Mouse (Mus musculus) neural tube, embryonic 12.5 days (tissue): Measurements from ENCODE around the gene Dcdc2b. TPM values are rescaled to one million over a fixed set of nuclear protein-coding genes. Genes with fewer than 3 reads are reported as not detected.

Experiments used
- ATAC-seq: fragments of 200-750 bp; cut with Nextera tagmentation; 2 replicates; pipeline ENCODE4 v1.8.0; 2017; ENCODE audit warnings: low read depth, mild to moderate bottlenecking, moderate TSS enrichment, moderate library complexity; ENCODE audit not compliant: low FRiP score
- H3K27ac ChIP-seq: fragments of 300-500 bp; sonication (generic); 2 replicates; pipeline ENCODE4 v1.5.1; 2016
- H3K27me3 ChIP-seq: fragments of 300-500 bp; sonication (generic); replicated peaks from 2 replicates; pipeline ENCODE4 v1.6.1; 2016; ENCODE audit warnings: mild to moderate bottlenecking
- H3K36me3 ChIP-seq: fragments of 300-500 bp; sonication (generic); 2 replicates; pipeline ENCODE4 v1.6.1; 2016; ENCODE audit warnings: mild to moderate bottlenecking
- H3K4me1 ChIP-seq: fragments of 300-500 bp; sonication (generic); 2 replicates; pipeline ENCODE4 v1.6.1; 2016
- H3K4me2 ChIP-seq: fragments of 300-500 bp; sonication (generic); replicated peaks from 2 replicates; pipeline ENCODE4 v1.6.1; 2016; ENCODE audit warnings: mild to moderate bottlenecking
- H3K4me3 ChIP-seq: fragments of 300-500 bp; sonication (generic); 2 replicates; pipeline ENCODE4 v1.5.1; 2016
- H3K9ac ChIP-seq: fragments of 300-500 bp; sonication (generic); 2 replicates; pipeline ENCODE4 v1.6.1; 2016; ENCODE audit warnings: mild to moderate bottlenecking
- H3K9me3 ChIP-seq: fragments of 300-500 bp; sonication (generic); 2 replicates; pipeline ENCODE4 v1.6.1; 2016; ENCODE audit warnings: mild to moderate bottlenecking
- WGBS: fragments of 180-500 bp; shearing (Covaris S2); methylation state at CpG from one replicate; pipeline ENCODE4 v1.1.7; 2016; 5-methylcytosine and 5-hydroxymethylcytosine counted together
- polyA plus RNA-seq: library from polyadenylated mRNA; unstranded; fragments of >200 nt; fragmentation: Nextera tagmentation; extraction: Ambion mirVana; gene quantifications from 2 replicates; pipeline ENCODE4 v1.2.1, GENCODE M21; 2016

The Dcdc2b gene
- polyA plus RNA-seq, 1 experiment from 2014 or later, result 3.1 TPM

DNA sequence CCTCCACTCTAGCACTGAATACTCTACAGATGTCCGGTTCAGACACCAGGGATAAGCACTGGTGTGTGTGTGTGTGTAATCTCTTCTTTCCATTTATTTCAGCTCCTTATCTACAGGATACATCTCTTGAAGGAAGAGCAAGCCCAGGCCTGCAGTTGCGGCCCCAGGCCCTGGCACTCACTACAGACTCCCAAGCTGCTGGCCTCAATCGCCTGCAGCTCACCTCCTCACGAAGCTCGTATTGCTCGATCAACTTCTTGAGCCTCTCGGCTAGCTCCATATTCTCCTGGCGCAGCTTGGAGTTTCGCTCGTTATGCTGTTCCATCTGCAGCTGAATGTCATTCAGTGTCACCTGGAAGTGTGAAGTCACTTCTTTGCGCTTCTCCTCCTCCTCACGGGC lies 17.8 kb upstream of the Dcdc2b start:
- Histone ChIP-seq H3K9me3 (no peaks in the 10 kb centered on the region), H3K36me3 (peaks cover 97% of the 10 kb centered on the region), H3K4me3 (no peak overlapping the region), H3K9ac (no peak overlapping the region), H3K27ac (no peak overlapping the region), H3K4me2 (no peak overlapping the region), H3K27me3 (no peaks in the 10 kb centered on the region), H3K4me1 (peaks cover 7% of the 10 kb centered on the region)
- no peak for ATAC-seq
- WGBS, result 92% methylated on average over 12 of the region's 12 CpGs

DNA sequence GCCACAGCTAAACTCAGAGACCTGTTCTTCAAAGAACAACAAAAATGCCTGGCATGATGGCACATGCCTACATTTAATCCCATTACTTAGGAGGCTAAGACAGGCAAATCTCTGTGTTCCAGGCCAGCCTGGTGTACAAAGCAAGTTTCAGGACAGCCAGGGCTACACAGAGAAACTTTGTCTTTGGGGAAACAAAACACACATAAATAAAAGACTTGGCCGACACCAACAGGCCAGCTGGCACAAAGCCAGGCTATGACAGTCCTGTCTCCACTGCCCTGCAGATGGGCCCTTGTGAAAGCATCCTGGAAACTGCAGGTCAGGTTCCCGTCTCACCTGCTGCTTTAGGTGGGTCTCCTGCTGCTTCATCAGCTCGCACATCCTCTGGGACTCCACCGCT lies 16.9 kb upstream of the Dcdc2b start:
- ATAC-seq, result no peak
- H3K4me2 ChIP-seq, result no peak overlapping the region
- H3K4me1 ChIP-seq, result peaks cover 7% of the 10 kb centered on the region
- H3K27ac ChIP-seq, result no peak overlapping the region
- H3K9ac ChIP-seq, result no peak overlapping the region
- no peak overlapping the region for H3K4me3 ChIP-seq
- H3K36me3 ChIP-seq, result peaks cover 97% of the 10 kb centered on the region
- WGBS, result 80% methylated on average over 4 of the region's 4 CpGs
- H3K27me3 ChIP-seq, result no peaks in the 10 kb centered on the region
- no peaks in the 10 kb centered on the region for H3K9me3 ChIP-seq

DNA sequence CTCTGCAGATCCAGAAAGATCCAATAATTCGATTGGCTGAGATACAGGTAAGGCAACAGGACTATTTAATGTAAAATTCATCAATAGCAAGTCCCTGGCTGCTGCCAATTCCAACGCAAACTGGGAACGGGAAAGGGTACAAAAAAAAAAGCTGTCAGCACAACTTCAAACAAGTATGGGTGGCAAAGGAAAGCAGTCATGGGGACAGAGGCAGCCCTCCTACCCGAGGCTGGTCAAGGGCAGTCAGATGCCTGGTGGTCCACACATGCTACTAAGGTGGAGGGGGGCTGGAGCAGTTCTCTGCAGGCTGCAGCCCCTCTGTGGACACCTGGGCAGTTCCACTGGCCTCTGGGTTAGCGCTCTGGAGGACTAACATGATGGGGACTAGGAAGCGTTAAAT lies 12.0 kb upstream of the Dcdc2b start:
- Histone ChIP-seq H3K4me2 (no peak overlapping the region), H3K36me3 (peaks cover 49% of the 10 kb centered on the region), H3K27me3 (no peaks in the 10 kb centered on the region), H3K4me1 (peaks cover 27% of the 10 kb centered on the region), H3K9me3 (no peaks in the 10 kb centered on the region), H3K27ac (no peak overlapping the region), H3K9ac (no peak overlapping the region), H3K4me3 (no peak overlapping the region)
- 80% methylated on average over 6 of the region's 6 CpGs for WGBS
- no peak for ATAC-seq

DNA sequence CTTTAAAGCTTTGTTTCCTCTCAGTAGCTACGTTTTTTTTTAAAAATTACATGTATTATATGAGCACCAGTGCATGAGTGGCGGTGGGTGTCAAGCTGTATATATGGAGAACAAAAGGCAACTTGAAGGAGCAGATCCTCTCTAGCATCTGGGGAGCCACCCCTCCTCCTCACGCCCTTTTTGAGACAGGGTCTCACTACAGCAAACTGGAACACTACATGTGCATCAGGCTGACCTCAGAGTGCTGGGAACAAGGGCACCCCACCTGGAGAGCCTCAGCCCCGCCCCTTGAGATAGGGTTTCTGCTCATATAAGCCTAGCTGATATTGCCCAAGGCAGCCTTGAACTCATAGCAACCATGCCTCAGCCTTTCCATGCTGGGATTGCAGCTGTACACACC lies 11.4 kb upstream of the Dcdc2b start:
- Histone ChIP-seq H3K4me2 (peak overlapping the region; percentile 83), H3K36me3 (peaks cover 45% of the 10 kb centered on the region), H3K9me3 (no peaks in the 10 kb centered on the region), H3K4me1 (peaks cover 27% of the 10 kb centered on the region), H3K4me3 (no peak overlapping the region), H3K9ac (0 out of 2 replicates have a peak overlapping the region, but pooled peaks have one; percentile 36), H3K27ac (no peak overlapping the region), H3K27me3 (no peaks in the 10 kb centered on the region)
- WGBS, result 47% methylated on average over 4 of the region's 4 CpGs
- ATAC-seq, result no peak

DNA sequence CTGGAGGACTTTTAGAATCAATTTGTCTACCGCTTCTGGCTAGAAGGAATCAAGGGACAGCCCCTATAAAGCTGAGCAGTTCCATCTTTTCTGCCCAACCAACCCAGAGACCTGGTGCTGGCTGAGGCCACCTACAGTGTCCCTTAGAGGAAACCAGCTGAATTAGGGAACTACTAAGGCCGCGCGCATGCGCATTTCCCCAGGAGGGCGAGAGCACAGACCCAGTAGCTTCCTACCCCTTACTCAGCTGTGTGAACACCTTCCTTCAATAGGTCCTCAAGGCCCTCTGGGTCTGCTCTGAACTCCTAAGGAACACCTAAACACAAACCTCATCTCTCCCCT lies 10.9 kb upstream of the Dcdc2b start:
- Histone ChIP-seq H3K27me3 (no peaks in the 10 kb centered on the region), H3K9me3 (no peaks in the 10 kb centered on the region), H3K27ac (peak overlapping the region; percentile 74), H3K9ac (peak overlapping the region; percentile 36), H3K36me3 (peaks cover 42% of the 10 kb centered on the region), H3K4me2 (peak overlapping the region; percentile 83), H3K4me3 (peak overlapping the region; percentile 63), H3K4me1 (peaks cover 27% of the 10 kb centered on the region)
- 3% methylated on average over 6 of the region's 6 CpGs for WGBS
- peak; percentile 23; the same call in 1 of the 2 replicates for ATAC-seq

DNA sequence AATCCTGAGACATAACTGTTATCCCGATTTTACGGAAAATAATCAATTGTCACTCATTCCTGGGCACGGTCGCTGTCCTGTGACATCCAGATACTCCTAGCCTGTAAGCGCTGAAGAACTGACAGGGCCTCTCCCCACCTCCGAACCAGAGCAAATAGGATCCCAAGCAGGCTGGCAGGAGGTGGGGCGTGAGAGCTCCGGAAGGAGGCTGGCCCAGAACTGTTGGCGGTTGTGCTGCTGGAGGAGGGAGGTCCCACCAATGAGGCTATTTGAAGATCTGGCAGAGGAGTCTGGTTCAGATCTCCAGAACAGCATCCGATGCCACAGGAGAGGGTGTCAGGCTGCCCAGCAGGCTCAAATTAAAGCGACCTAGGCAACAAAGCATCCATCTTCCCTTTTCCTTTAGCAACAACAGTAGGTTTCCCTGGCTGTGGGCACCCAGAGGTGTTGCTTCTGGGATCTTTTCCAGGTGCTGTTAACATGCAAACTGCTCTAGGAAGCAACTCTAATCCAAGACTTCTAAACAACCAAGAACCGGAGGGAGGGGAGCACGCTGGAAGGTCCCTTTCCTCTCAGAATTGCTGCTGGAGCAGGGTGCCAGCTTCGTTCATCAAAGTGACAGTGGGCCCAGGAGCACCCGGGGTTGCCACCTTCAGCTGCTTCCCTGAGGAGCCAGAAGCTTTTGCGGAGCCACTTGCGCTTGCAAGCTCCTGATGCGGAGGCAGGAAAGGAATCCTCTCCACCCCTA lies 10.4 kb upstream of the Dcdc2b start:
- 1% methylated on average over 18 of the region's 18 CpGs for WGBS
- ATAC-seq, result peak; percentile 86
- Histone ChIP-seq H3K9ac (peak overlapping the region; percentile 76), H3K27me3 (no peaks in the 10 kb centered on the region), H3K4me2 (peak overlapping the region; percentile 83), H3K4me1 (peaks cover 27% of the 10 kb centered on the region), H3K36me3 (peaks cover 38% of the 10 kb centered on the region), H3K4me3 (peak overlapping the region; percentile 63), H3K9me3 (no peaks in the 10 kb centered on the region), H3K27ac (peak overlapping the region; percentile 74)

DNA sequence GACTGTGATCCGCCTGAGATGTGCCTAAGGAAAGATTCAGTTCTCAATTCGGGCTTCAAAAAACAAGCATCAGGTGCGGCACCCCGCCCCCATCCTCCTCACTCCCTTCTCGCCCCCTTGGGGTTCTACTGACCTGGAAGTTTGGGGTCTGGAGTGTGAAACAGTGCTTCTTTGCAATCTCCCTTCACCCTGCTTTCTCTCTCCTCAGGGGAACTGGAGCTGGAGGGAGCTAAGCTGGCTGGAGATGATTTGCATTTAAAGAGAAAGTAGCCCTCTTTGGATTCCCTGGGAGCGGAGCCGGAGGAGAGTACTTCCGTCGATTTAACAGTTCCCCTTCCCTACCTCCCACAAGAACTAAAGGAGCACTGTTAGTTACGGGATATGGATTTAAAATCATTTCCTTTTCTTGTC lies 9.6 kb upstream of the Dcdc2b start, which contains the start of gene Ccdc28b:
TSS of gene Ccdc28b (minus strand) at position 267 of the 411 bp plus-strand sequence.
- WGBS, result under 1% methylated on average over 10 of the region's 10 CpGs
- Histone ChIP-seq H3K9ac (peak within 1 kb of the TSS; percentile 76), H3K9me3 (no peaks in the 10 kb centered on the region), H3K4me1 (peaks cover 27% of the 10 kb centered on the region), H3K27me3 (no peaks in the 10 kb centered on the region), H3K4me3 (peak within 1 kb of the TSS; percentile 63), H3K4me2 (peak within 1 kb of the TSS; percentile 83), H3K36me3 (peaks cover 30% of the 10 kb centered on the region), H3K27ac (peak within 1 kb of the TSS; percentile 74)
- ATAC-seq, result 0 out of 2 replicates have a peak, but pooled peaks have one; percentile 15

DNA sequence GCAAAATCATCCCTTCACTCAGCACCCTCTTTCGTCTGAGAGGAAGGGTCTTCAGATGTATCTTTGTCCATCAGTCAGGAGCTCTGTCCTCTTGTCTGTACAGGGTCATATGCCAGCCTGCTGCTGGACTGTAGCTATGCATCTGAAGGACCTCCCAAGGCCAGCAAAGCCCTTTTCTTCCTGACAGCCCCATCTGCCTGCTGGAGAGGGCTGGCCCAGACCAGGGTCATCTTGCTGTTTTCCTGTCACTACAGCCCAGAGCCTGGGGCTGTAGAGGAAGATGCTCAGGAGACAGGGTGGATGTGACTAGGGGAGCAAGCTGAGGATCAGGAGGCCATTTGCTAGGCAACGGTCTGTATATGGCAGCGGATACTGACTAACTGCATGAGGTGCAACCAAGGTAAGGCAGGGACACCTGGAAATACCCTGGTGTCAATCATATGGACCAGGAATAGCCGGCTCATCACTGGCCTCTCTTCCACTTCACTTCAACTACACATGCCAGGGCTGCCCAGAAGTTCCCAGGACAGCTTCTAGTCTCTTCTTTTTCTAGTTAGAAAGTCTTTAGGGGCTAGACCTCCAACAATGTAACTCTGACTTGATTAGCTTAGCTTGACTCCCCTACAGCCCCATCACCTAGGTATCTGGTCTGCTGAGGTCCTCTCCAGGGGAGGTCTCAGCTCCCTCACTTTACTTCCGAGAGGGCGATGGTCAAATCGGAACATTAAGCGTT lies 8.9 kb upstream of the Dcdc2b start:
- ATAC-seq, result no peak
- peak overlapping the region; percentile 83 for H3K4me2 ChIP-seq
- H3K9me3 ChIP-seq, result no peaks in the 10 kb centered on the region
- H3K4me1 ChIP-seq, result peaks cover 33% of the 10 kb centered on the region
- WGBS, result 20% methylated on average over 8 of the region's 8 CpGs
- peak overlapping the region; percentile 74; the same call in 1 of the 2 replicates for H3K27ac ChIP-seq
- H3K27me3 ChIP-seq, result no peaks in the 10 kb centered on the region
- peak overlapping the region; percentile 63 for H3K4me3 ChIP-seq
- H3K36me3 ChIP-seq, result peaks cover 23% of the 10 kb centered on the region
- peak overlapping the region; percentile 76 for H3K9ac ChIP-seq

DNA sequence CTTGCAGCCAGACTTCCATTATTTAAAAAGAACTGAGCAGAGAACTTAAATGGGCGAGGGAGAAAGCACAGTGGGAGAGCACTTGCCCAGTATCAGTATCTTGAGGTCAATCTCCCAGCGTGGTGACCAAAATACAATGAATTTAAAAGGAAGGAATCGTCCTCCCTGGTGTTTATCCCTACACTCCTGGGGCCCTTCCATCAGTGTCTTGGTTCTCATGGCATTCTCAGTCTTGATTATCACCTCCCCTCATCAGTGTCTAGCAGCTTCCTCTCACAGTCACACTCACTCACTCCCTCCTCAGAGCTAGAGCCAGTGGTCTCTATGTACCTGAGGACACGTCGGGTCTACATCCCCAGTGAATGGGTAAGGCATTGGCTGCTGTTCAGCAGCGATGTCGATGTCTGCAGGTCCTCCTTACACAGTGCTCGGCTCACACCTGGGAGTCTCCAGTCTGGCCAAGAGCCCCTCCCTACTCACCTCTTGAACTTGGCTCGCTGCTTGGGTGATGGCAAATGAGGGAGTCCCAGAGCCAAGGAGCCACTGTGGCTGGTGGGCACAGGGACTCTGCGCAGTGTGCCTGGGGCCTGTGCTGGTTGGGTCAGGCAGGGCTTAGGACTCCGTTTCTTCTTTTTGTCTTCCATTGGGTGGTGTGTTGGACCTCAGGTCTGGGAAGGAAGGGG lies 8.2 kb upstream of the Dcdc2b start:
- H3K4me1 ChIP-seq, result peaks cover 35% of the 10 kb centered on the region
- H3K27ac ChIP-seq, result no peak overlapping the region
- ATAC-seq, result no peak
- H3K4me3 ChIP-seq, result peak overlapping the region; percentile 63; the same call in 1 of the 2 replicates
- no peaks in the 10 kb centered on the region for H3K9me3 ChIP-seq
- H3K36me3 ChIP-seq, result peaks cover 16% of the 10 kb centered on the region
- peak overlapping the region; percentile 76 for H3K9ac ChIP-seq
- 78% methylated on average over 11 of the region's 11 CpGs for WGBS
- peak overlapping the region; percentile 83 for H3K4me2 ChIP-seq
- H3K27me3 ChIP-seq, result no peaks in the 10 kb centered on the region

DNA sequence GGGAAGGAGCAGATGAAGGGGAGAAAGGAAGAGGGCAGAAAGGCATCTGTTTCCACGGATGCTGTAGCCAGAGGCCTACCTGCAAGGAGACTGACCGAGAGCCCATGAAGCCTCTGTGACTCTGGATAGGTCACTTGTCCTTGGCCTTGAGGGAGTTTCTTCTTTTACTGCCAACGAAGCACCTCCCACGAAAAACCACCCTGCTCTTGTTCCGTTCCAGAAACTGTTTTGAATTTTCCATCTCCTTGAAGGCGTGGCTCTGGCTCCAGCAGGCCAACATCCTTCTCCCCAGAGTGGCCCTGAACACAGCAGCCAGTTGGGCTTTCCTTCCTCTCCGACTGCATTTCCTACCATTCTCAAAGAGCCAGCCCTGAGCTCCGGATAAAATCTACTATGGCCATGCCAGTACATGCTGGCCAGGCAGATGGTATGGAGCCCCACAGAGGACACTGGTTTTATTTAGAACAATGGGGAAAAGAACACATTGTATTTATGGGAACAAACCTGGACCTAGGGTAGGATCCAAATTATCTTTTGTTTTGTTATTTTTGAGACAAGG lies 7.3 kb upstream of the Dcdc2b start:
- peaks cover 15% of the 10 kb centered on the region for H3K36me3 ChIP-seq
- no peaks in the 10 kb centered on the region for H3K27me3 ChIP-seq
- no peak overlapping the region for H3K9ac ChIP-seq
- H3K4me2 ChIP-seq, result no peak overlapping the region
- no peaks in the 10 kb centered on the region for H3K9me3 ChIP-seq
- no peak overlapping the region for H3K4me3 ChIP-seq
- 84% methylated on average over 8 of the region's 8 CpGs for WGBS
- peaks cover 35% of the 10 kb centered on the region for H3K4me1 ChIP-seq
- ATAC-seq, result no peak
- no peak overlapping the region for H3K27ac ChIP-seq

DNA sequence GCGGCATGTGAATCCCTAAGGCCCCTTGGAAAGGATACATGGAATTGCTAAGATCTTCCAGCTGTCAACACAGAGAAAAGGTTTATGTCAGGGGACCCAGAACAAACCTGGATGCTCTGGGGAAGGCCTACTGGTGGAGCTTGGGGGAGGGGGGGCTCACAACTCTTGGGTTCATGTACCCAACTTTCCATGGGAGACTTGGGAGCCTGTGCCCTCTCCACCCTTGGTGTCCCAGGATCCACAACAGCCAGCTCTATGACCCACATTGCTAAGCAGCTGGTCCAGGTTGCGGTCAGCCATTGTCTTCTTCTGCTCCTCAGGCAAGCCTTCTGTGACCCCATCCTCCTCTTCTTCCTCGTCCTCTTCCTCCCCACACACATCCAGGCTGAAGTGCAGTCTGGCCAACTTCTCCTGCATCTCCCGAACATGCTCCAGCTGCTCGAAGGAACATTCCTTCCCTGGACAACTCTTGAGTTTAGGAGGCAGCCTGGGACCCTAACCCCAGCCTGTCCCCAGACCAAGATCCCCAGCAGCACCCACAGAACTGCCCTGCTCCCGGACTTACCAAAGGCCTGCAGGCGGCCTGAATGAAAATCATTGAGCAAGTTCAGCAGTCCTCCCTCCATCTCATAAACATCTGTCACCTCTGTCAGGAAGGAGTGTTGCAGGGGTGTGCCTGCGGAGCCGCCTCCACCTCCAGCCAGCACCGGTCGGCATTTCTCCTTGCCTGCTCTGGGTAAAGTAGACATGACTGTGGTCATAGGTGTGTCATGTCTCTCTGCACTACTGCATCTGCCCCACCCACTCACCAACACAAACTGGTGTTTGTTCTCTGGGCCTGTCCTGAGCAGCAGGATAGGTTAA lies 6.6 kb upstream of the Dcdc2b start:
- WGBS, result 85% methylated on average over 11 of the region's 11 CpGs
- no peaks in the 10 kb centered on the region for H3K9me3 ChIP-seq

More for the DNA sequence above, 6.6 kb upstream of the Dcdc2b start:
- no peak overlapping the region for H3K4me2 ChIP-seq
- H3K4me1 ChIP-seq, result peaks cover 34% of the 10 kb centered on the region
- H3K9ac ChIP-seq, result no peak overlapping the region
- H3K27ac ChIP-seq, result no peak overlapping the region
- ATAC-seq, result no peak
- peaks cover 19% of the 10 kb centered on the region; the same call in 1 of the 2 replicates for H3K36me3 ChIP-seq
- no peaks in the 10 kb centered on the region for H3K27me3 ChIP-seq
- H3K4me3 ChIP-seq, result no peak overlapping the region
